Mouse (Mus musculus) lung, postnatal 4 days (tissue): Measurements from ENCODE around the gene Gucd1.
"Not testable (repeated sequence)": the region's sequence is repeated elsewhere in the genome, so short reads cannot be mapped to it uniquely, and the experiment has no call there.

Experiments used
- DNase-seq, 2 experiments: peaks; one replicate each; pipeline ENCODE4 v3.0.0; 2021

Gene Gucd1

GRCm38 (mm10) chr10:75462728-75463127 lies 55.0 kb downstream of the Gucd1 start:
- no peak for DNase-seq

GRCm38 (mm10) chr10:75458329-75458728 lies 59.4 kb downstream of the Gucd1 start:
- DNase-seq = no peak

- no peak for DNase-seq
Observed at GRCm38 (mm10) chr10:75457852-75458251, 59.9 kb downstream of the Gucd1 start.

- not testable (repeated sequence) for DNase-seq
Observed at GRCm38 (mm10) chr10:75456061-75456831, 61.5 kb downstream of the Gucd1 start.

GRCm38 (mm10) chr10:75451036-75451786 lies 66.6 kb downstream of the Gucd1 start:
- DNase-seq = peak; percentile 74 to 81

GRCm38 (mm10) chr10:75450331-75450730 lies 67.4 kb downstream of the Gucd1 start:
- DNase-seq = no peak

GRCm38 (mm10) chr10:75448806-75449420 lies 68.9 kb downstream of the Gucd1 start:
- no peak for DNase-seq

- DNase-seq = no peak
Observed at GRCm38 (mm10) chr10:75447489-75447888, 70.3 kb downstream of the Gucd1 start.

- DNase-seq = peak in 1 of 2 experiments; percentile 45
Observed at GRCm38 (mm10) chr10:75446501-75447083, 71.2 kb downstream of the Gucd1 start.

- no peak for DNase-seq
Observed at GRCm38 (mm10) chr10:75445030-75445429, 72.7 kb downstream of the Gucd1 start.

GRCm38 (mm10) chr10:75444111-75444826 lies 73.5 kb downstream of the Gucd1 start:
- peak in 1 of 2 experiments; percentile 57 for DNase-seq

- DNase-seq = no peak
Observed at GRCm38 (mm10) chr10:75443017-75443416, 74.8 kb downstream of the Gucd1 start.

- no peak for DNase-seq
Observed at GRCm38 (mm10) chr10:75441800-75442199, 76.0 kb downstream of the Gucd1 start.

- DNase-seq = no peak
Observed at GRCm38 (mm10) chr10:75440756-75441155, 77.0 kb downstream of the Gucd1 start.

GRCm38 (mm10) chr10:75439211-75439811 lies 78.5 kb downstream of the Gucd1 start:
- DNase-seq = peak in 1 of 2 experiments; percentile 45

- peak; percentile 72 to 81 for DNase-seq
Observed at GRCm38 (mm10) chr10:75438132-75438810, 79.5 kb downstream of the Gucd1 start.

- no peak for DNase-seq
Observed at GRCm38 (mm10) chr10:75437284-75437683, 80.5 kb downstream of the Gucd1 start.

- DNase-seq = peak in 1 of 2 experiments; percentile 87
Observed at GRCm38 (mm10) chr10:75436604-75437217, 81.1 kb downstream of the Gucd1 start.

GRCm38 (mm10) chr10:75430633-75431032 lies 87.1 kb downstream of the Gucd1 start:
- no peak for DNase-seq

- no peak for DNase-seq
Observed at GRCm38 (mm10) chr10:75430147-75430537, 87.6 kb downstream of the Gucd1 start.
